In the genomic region with DNA sequence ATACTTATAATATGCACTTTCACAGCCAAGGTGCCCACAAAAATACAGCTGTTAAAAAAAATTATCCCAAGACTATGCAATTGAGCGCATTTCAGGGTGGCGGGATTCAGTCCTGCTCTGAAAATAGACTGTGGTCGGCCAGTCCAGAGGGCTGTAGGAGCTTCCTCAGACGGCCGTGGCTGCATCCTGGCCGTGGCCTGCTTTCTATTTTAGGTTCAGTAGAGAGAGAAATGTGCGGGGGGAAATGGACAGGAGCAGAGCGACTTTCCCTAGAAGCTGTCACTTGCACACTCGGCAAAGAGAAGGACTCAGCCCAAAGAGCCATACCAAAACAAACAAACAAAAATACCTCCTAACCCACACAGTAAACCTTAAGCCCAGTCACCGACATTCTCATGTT, we compare ENCODE assay signal across 9 mouse cellular contexts.
DNase-seq lines count a peak whose midpoint lies in the region; ATAC-seq and TF ChIP-seq lines count a peak whose summit lies in the region.
"Had no signal": no experiment of that assay in that cellular context is flagged by ENCODE, and none has a peak within 500 bp of the region (broad histone marks: within the 10 kb centered on the region; RNA-seq: fewer than 3 reads in every experiment).

No protein-coding gene starts in this region.

- no peak for ATAC-seq in intestine, embryonic 16.5 days
- ATAC-seq in intestine, postnatal 0 days, result no peak
- no peak for ATAC-seq in embryonic facial prominence, embryonic 15.5 days (ENCODE audit: insufficient number of reproducible peaks, low FRiP score, low TSS enrichment, low read depth)

- no peak for TF ChIP-seq CTCF in intestine, postnatal 0 days (IDR thresholded peaks at IDR 0.05; ENCODE audit: low read depth)

- peaks cover under 1% of the 10 kb centered on the region; the same call in 1 of the 2 replicates for H3K36me3 ChIP-seq in intestine, embryonic 16.5 days (ENCODE audit: control insufficient read depth, insufficient read depth, low read length)
- H3K36me3 ChIP-seq in intestine, postnatal 0 days (ENCODE audit: control insufficient read depth, insufficient read depth), result peaks cover 5% of the 10 kb centered on the region
- no peaks in the 10 kb centered on the region for H3K36me3 ChIP-seq in embryonic facial prominence, embryonic 15.5 days

- peak; percentile 55 to 62 for DNase-seq in kidney, postnatal 25 days
- DNase-seq in urinary bladder, adult 2 months (ENCODE audit: low spot score), result no peak
- no peak for DNase-seq in ovary, postnatal 10 days (ENCODE audit: low spot score)
- DNase-seq in right cerebral cortex, postnatal 36 days (ENCODE audit: low spot score in 2 of 2), result no peak
- DNase-seq: midbrain, embryonic 14.5 days had no signal

- 65% methylated on average over 10 of the region's 10 CpGs for WGBS in intestine, embryonic 16.5 days
- WGBS in intestine, postnatal 0 days, result 64% methylated on average over 10 of the region's 10 CpGs
- WGBS in embryonic facial prominence, embryonic 15.5 days, result 52% methylated on average over 10 of the region's 10 CpGs

- no peaks in the 10 kb centered on the region for H3K9me3 ChIP-seq in intestine, embryonic 16.5 days (ENCODE audit: control insufficient read depth, low read length)
- H3K9me3 ChIP-seq in intestine, postnatal 0 days (ENCODE audit: control insufficient read depth), result no peaks in the 10 kb centered on the region
- no peaks in the 10 kb centered on the region for H3K9me3 ChIP-seq in embryonic facial prominence, embryonic 15.5 days (replicated peaks)

- no peak overlapping the region for H3K9ac ChIP-seq in intestine, embryonic 16.5 days (ENCODE audit: low read depth, low read length)
- no peak overlapping the region for H3K9ac ChIP-seq in intestine, postnatal 0 days (ENCODE audit: low read depth, low read length)
- no peak overlapping the region for H3K9ac ChIP-seq in embryonic facial prominence, embryonic 15.5 days

- H3K4me1 ChIP-seq in intestine, embryonic 16.5 days (ENCODE audit: control insufficient read depth, insufficient read depth, low read length), result peaks cover 8% of the 10 kb centered on the region; the same call in 1 of the 2 replicates
- no peaks in the 10 kb centered on the region for H3K4me1 ChIP-seq in intestine, postnatal 0 days (replicated peaks; ENCODE audit: control insufficient read depth, insufficient read depth, low read length)
- peaks cover 27% of the 10 kb centered on the region for H3K4me1 ChIP-seq in brown adipose tissue, adult 24 weeks (ENCODE audit: control insufficient read depth, insufficient read depth, insufficient read length, low read length)
- no peaks in the 10 kb centered on the region for H3K4me1 ChIP-seq in embryonic facial prominence, embryonic 15.5 days

- H3K4me3 ChIP-seq in intestine, embryonic 16.5 days (ENCODE audit: low read length), result no peak overlapping the region
- H3K4me3 ChIP-seq in intestine, postnatal 0 days (ENCODE audit: low read depth, low read length), result no peak overlapping the region
- no peak overlapping the region for H3K4me3 ChIP-seq in brown adipose tissue, adult 24 weeks (ENCODE audit: insufficient read depth, low read depth, low read length)
- H3K4me3 ChIP-seq in embryonic facial prominence, embryonic 15.5 days (replicated peaks), result no peak overlapping the region

- no peak overlapping the region for H3K4me2 ChIP-seq in intestine, embryonic 16.5 days (ENCODE audit: low read depth, low read length)
- H3K4me2 ChIP-seq in intestine, postnatal 0 days (replicated peaks; ENCODE audit: low read depth), result no peak overlapping the region
- H3K4me2 ChIP-seq in embryonic facial prominence, embryonic 15.5 days (replicated peaks), result no peak overlapping the region

- H3K27ac ChIP-seq in intestine, embryonic 16.5 days (ENCODE audit: low read length), result 0 out of 2 replicates have a peak overlapping the region, but pooled peaks have one; percentile 28
- no peak overlapping the region for H3K27ac ChIP-seq in intestine, postnatal 0 days (ENCODE audit: low read depth, low read length)
- H3K27ac ChIP-seq in brown adipose tissue, adult 24 weeks (replicated peaks; ENCODE audit: low read depth, low read length), result peak overlapping the region; percentile 69
- 0 out of 2 replicates have a peak overlapping the region, but pooled peaks have one; percentile 48 for H3K27ac ChIP-seq in embryonic facial prominence, embryonic 15.5 days (replicated peaks)

- H3K27me3 ChIP-seq in intestine, embryonic 16.5 days (replicated peaks; ENCODE audit: control insufficient read depth, insufficient read depth, low read length), result no peaks in the 10 kb centered on the region
- H3K27me3 ChIP-seq in intestine, postnatal 0 days (replicated peaks; ENCODE audit: control insufficient read depth, insufficient read depth, low read length), result no peaks in the 10 kb centered on the region
- no peaks in the 10 kb centered on the region for H3K27me3 ChIP-seq in embryonic facial prominence, embryonic 15.5 days

Comparison
In these comparisons a context has a peak if more than half of its experiments do, and no peak if none do; other contexts are left out.
1. DNase-seq: peak in kidney, postnatal 25 days (2 of 2); none in urinary bladder, adult 2 months (single experiment), ovary, postnatal 10 days (single experiment) and right cerebral cortex, postnatal 36 days (0 of 2).